Mouse (Mus musculus): ENCODE results near the gene Lpcat4. TPM values are rescaled to one million over a fixed set of nuclear protein-coding genes. Genes with fewer than 3 reads are reported as not detected.

Lpcat4 gene
- total RNA-seq (2021) = 1 to 10 TPM; 6.6 to 7.7 TPM

DNA sequence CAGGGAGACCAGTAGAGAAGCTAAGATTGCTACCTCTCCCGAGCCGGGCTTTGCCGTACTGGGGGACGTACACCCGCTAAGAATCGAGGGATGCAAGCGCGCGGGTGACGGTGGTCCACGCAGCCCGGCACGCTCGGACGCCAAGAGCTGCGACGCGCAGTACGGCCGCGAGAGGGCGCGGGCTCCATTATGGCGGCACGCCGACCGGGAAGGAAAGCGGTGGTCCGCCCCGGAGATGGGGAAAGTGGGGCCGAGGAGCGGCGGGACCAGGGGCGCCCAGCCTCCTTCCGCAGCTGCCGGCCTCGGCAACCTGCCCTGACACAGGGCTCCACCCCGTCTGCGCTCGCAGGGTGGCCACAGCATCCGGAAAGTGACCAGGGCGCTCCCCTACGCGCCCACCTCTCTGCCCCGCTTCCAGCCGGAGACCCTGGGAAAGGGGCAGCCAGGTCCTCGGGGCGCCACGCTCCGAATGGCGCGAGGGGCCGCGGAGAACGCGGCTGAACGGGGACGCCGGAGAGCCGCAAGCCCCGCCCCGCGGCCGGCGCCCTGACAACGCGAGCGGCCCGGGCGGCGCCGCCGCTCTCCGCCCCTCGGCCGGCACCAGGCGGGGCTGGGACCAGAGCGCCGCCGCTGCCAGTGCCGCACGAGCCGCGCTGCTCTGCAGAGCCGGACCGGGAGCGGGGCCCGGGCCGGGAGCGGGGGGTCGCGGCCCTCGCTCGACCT, at the start of gene Lpcat4:
Gene Lpcat4, plus strand, starts transcription at position 257 of the 723 bp plus-strand sequence.
- peak; percentile 95 for DNase-seq

- DNase-seq = peak; percentile 42
These were observed 42.4 kb upstream of the Lpcat4 start for GRCm38 (mm10) chr2:112196859-112197258.

DNA sequence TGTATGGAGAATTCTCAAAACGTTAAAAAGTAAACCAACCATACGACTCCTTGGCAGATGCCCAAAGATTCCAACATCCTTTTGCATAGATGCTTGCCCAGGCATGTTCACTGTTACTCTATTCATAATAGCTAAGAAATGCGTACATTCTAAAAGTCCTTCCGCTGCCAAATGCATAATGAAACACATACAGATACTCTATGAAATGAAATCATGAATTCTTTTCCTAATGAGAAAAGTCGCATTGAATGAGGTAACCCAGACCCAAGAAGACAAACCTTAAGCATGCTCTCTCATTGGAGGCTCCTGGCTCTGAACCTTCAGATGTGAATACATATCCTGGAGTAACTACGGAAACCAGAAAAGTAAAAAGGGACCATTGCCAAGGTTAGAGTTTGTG, 36.2 kb upstream of the Lpcat4 start:
- DNase-seq = no peak

GRCm38 (mm10) chr2:112210142-112210541, 29.1 kb upstream of the Lpcat4 start:
- DNase-seq = peak; percentile 78

DNA sequence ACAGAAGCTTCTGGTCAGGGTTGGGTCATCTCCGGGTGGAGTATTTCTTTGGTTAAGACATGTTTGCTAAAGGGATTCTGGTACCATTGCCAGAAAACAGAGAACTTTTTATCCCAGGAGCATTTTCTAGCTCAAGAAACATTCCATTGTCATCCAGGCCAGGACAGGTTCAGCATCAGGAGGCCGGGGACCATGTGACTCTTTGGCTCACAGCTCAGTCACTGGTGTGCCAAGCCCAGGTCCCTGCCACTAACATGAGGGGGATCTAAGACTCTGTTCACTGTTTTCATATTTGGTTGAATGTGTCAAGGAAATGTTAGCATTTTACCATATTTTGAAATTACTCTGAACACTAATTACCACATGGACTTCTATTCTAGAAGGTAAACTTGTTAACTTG, 28.6 kb upstream of the Lpcat4 start:
- no peak for DNase-seq

- DNase-seq = peak; percentile 14
These were observed 23.3 kb upstream of the Lpcat4 start for GRCm38 (mm10) chr2:112215977-112216376.

DNA sequence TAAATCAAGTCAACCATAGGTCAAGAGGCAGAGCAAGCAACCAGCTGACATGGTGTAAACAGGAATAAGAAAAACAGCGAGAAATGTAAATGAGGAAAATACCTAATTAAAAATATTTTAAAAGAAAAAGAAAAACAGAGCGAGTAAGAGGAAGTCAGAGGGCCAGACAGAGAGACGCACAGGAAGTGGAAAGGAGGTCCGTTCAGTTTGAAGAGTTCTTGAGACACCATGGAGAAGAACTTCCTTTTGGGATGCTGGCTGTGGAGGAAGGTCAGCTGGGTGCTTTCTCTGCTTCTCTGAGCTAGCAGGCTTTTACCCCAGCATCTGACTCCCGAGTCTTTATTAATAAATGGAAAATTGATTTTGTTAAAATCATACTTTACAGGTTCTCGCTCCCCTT, 21.7 kb upstream of the Lpcat4 start:
- DNase-seq = no peak

DNA sequence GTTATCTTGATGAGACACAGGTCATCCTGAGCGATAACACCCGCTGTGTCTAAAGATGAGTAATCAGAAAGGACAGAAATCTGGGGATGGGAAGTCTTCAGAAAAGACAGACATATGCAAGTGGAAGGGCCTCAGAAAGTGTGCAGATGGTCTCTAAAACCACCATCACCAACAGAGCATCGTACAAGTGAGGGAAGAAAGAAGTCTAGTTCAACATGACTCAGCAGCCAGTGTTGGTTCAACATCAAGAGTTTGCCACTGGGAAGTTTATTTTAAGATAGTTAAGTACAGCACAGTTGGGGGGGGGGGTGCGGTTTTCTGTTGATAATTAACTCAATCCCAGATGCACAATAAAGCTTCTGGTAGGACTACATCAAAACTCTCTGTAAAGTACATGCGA, 18.4 kb upstream of the Lpcat4 start:
- no peak for DNase-seq

GRCm38 (mm10) chr2:112222607-112223006, 16.7 kb upstream of the Lpcat4 start:
- no peak for DNase-seq

DNA sequence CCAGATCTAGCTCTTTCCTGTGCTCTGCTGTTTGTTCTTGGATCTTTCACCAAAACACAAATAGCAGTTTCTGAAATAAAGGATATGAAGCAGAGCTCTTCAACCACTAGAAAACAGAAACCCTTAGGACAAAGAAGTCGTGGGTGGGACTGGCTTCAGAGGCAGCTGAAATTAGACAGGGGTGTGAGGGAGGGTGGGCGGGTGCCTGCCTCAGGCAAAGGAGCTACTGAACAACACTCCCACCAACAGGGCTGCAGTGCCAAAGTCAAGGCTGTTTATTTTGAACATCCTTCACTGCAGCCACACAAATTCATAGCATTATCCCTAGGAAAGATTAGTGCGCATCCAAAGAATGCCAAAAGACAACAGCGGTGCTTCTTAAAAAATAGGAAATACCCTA, 14.9 kb upstream of the Lpcat4 start:
- DNase-seq = no peak

GRCm38 (mm10) chr2:112232623-112233022, 6.6 kb upstream of the Lpcat4 start:
- DNase-seq = no peak

GRCm38 (mm10) chr2:112236620-112237019, 2.6 kb upstream of the Lpcat4 start:
- DNase-seq = no peak

- DNase-seq = no peak
These were observed 1.3 kb upstream of the Lpcat4 start for GRCm38 (mm10) chr2:112238006-112238405.

GRCm38 (mm10) chr2:112239935-112240721, 860 bp downstream of the Lpcat4 start:
- DNase-seq = peak; percentile 20

- no peak for DNase-seq
These were observed 2.5 kb downstream of the Lpcat4 start for GRCm38 (mm10) chr2:112241787-112242186.

- DNase-seq = no peak
These were observed 6.0 kb downstream of the Lpcat4 start for GRCm38 (mm10) chr2:112245307-112245706.

DNA sequence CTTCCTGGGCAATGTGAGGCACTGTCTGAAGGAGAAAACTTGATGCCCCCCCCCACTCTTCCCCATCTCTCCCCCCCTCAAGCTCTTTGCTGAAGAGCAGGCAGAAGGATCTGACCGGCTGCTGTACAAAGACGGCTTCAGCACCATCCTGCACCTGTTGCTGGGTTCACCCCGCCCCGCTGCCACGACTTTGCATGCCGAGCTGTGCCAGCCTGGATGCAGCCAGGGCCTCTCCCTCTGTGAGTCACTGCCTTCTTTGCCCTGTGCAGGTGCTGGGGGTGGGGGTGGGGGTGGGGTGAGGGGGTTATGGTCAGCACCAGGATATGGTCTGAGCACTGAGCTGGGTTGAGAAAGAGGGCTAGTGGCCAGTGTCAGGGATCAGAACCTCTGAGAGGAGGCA, 6.9 kb downstream of the Lpcat4 start:
- DNase-seq = no peak

GRCm38 (mm10) chr2:112247323-112247722, 8.1 kb downstream of the Lpcat4 start:
- DNase-seq = no peak

- DNase-seq = no peak
These were observed 10.6 kb downstream of the Lpcat4 start for GRCm38 (mm10) chr2:112249780-112250453.

DNA sequence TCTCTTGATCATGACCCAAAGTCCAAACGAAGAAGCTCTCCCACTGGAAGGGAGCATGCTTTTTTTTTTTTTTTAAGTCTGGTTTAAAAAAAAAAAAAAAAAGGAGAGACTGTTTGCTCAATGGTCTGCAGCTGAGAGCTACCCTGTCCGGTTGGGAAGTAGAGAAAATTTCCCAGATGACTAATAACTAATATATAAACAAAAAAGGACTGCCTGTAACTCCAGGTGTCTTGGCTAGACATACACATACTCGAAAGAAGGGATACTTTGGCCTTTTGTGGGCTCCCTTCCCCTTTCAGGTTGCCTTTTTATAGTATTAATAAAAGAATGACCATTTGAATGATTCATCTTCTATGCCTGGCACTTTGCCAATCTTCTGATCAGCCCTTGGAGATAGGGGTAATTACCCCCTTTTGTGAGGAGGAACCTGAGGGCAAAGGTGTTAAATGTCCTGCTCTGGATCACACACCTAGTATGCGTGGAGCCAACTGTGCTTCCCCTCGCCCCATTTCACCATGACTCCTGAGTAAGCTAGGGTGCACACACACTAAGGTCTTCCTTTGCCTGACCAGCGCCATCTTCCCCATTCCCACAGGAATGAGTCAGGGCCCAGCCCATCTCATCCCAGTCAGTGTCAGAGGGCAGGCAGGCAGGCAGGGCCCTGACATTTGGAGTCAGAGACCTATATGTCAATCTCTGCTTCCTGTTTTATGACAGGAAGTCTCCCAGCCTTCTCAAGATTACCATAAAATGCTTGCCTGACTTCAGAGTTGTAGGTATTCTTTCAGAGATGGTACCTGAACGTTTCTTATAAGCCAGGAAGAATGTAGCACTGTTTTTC, 15.6 kb downstream of the Lpcat4 start:
- no peak for DNase-seq

DNA sequence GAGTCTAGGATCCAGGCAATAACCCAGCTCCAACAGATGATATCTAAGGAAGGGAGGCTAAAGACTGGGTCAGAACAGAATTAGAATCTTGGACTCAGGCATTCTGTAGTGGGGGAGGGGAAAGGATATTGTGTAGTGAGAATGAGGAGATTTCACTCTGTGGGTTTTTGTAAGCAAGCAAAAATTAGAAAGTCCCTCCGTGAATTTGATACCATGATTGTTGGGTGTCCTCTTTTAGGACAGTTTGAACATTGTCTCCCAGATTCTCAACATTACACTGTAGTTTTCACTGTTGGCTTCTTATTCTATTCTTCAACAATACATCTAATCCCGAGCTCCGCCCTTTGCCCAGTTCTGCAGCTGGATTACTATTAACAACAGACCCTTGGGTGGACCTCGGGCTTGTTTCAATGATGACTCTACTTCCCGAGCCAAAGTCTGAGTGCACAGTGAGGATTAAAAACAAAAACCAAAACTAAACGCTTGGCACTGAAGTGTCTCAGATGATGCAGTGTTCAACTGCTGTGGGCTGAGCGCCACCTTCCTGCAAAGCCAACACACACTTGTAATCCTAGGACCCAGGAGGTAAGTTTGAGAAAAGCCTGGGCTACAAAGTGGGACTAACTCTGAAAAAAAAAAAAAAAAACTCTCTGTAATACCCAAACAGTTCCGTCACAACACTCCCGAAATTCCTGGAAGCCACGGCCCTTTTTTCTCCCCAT, 20.1 kb downstream of the Lpcat4 start, which contains the start of gene Nutm1:
Gene Nutm1, minus strand, starts transcription at position 51 of the 722 bp plus-strand sequence.
- no peak for DNase-seq
